Mouse (Mus musculus) induced T-regulatory cell, adult 2 months (primary cell): ENCODE data around the gene Gtpbp6.
"Not testable (repeated sequence)": the region's sequence is repeated elsewhere in the genome, so short reads cannot be mapped to it uniquely, and the experiment has no call there.

ENCODE experiments used
- DNase-seq: peaks from one replicate; pipeline ENCODE4 v3.0.0-alpha.2; 2012; ENCODE audit warnings: low read depth

Gene Gtpbp6

GRCm38 (mm10) chr5:110099656-110100580 is 8.1 kb downstream of the Gtpbp6 start, which contains the start of gene Plcxd1:
Gene Plcxd1 (plus strand): TSS chr5:110099969.
- peak; percentile 20 for DNase-seq

DNA sequence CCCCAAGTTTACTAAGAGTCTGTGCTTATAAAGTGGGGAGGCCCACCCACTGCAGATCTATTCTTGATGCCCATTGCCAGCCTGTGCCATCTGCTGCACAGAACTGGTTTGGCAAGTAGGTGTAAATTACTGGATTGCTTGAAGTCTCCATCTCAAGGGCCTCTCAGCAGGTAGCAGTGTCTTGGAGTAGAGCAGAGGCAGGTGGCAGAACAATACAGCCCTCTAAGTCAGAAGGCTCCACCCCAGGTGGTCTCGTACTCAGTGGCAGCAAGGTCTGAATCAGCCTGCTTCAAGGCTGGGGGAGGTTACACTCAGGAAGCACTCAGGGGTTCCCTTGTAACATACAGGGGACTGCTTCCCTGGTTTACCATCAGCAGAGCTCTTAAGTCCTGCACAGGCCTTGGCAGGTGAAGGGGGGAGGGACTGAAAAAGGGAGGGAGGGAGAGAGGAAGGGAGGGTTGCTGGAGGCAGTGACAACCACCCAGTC is 9.0 kb downstream of the Gtpbp6 start:
- no peak for DNase-seq

- DNase-seq: no peak
Observed at GRCm38 (mm10) chr5:110094847-110095213, 13.2 kb downstream of the Gtpbp6 start.

- peak; percentile 94 for DNase-seq
Observed at GRCm38 (mm10) chr5:110094030-110094846, 13.8 kb downstream of the Gtpbp6 start, which contains the start of gene Gm35315. Gene Gm35315 (minus strand): TSS chr5:110094420.

DNA sequence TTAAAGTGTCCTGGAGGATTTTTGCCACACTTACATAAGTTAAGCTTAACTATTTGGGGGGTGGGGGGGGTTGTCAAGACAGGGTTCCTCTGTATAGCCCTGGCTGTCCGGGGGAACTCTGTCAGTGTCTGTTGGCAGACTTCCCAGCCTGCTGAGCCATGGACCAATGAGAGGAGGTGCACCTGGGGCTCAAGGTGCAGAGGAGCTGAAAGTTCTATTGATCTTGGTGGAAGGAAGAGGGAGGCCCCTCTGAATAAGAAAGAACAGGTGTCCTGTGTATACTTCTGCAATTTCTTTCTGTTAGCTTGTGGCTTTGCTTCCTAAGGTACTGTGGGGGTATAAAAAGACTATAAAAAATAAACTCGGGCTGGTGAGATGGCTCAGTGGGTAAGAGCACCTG is 16.5 kb downstream of the Gtpbp6 start:
- DNase-seq: no peak

GRCm38 (mm10) chr5:110086161-110086866 is 21.7 kb downstream of the Gtpbp6 start:
- DNase-seq: no peak

- DNase-seq: no peak
Observed at GRCm38 (mm10) chr5:110082961-110083360, 25.0 kb downstream of the Gtpbp6 start.

GRCm38 (mm10) chr5:110072413-110072812 is 35.6 kb downstream of the Gtpbp6 start, which contains the start of gene Gm17655:
Gene Gm17655 (minus strand): TSS chr5:110072513.
- DNase-seq: not testable (repeated sequence)

- DNase-seq: peak; percentile 91
Observed at GRCm38 (mm10) chr5:110057637-110058408, 50.2 kb downstream of the Gtpbp6 start.
